Mouse (Mus musculus) frontal cortex, adult (tissue): ENCODE results near the gene Hnrnpf.
A peak's percentile ranks its signal among the peaks of the same experiment; 100 is the strongest.

ENCODE experiments used
- ATAC-seq: cut with Nextera tagmentation; 2 replicates; pipeline ENCODE4 v1.9.2; 2017; ENCODE audit warnings: mild to moderate bottlenecking, moderate library complexity, mixed read lengths; ENCODE audit not compliant: low TSS enrichment

Gene Hnrnpf

GRCm38 (mm10) chr6:117891369-117892160 lies 8.6 kb upstream of the Hnrnpf start:
- ATAC-seq = no peak

GRCm38 (mm10) chr6:117892386-117892785 lies 7.7 kb upstream of the Hnrnpf start:
- no peak for ATAC-seq

GRCm38 (mm10) chr6:117893435-117893834 lies 6.7 kb upstream of the Hnrnpf start:
- no peak for ATAC-seq

- no peak for ATAC-seq
Measured at GRCm38 (mm10) chr6:117897800-117898199, 2.3 kb upstream of the Hnrnpf start.

- ATAC-seq = no peak
Measured at GRCm38 (mm10) chr6:117901510-117902402, 1.6 kb downstream of the Hnrnpf start.

- no peak for ATAC-seq
Measured at GRCm38 (mm10) chr6:117902556-117902955, 2.4 kb downstream of the Hnrnpf start.

GRCm38 (mm10) chr6:117903836-117904235 lies 3.7 kb downstream of the Hnrnpf start:
- no peak for ATAC-seq

GRCm38 (mm10) chr6:117905260-117905930 lies 5.3 kb downstream of the Hnrnpf start:
- no peak for ATAC-seq

- ATAC-seq = peak; percentile 15
Measured at GRCm38 (mm10) chr6:117906015-117906531, 5.9 kb downstream of the Hnrnpf start.

GRCm38 (mm10) chr6:117906590-117907271 lies 6.6 kb downstream of the Hnrnpf start:
- peak; percentile 95 for ATAC-seq

GRCm38 (mm10) chr6:117907301-117907978 lies 7.3 kb downstream of the Hnrnpf start:
- peak; percentile 41 for ATAC-seq

GRCm38 (mm10) chr6:117907979-117908355 lies 7.8 kb downstream of the Hnrnpf start:
- ATAC-seq = no peak

GRCm38 (mm10) chr6:117908424-117908900 lies 8.3 kb downstream of the Hnrnpf start:
- ATAC-seq = no peak

- no peak for ATAC-seq
Measured at GRCm38 (mm10) chr6:117910120-117910661, 10.1 kb downstream of the Hnrnpf start.

- no peak for ATAC-seq
Measured at GRCm38 (mm10) chr6:117914541-117914940, 14.4 kb downstream of the Hnrnpf start.

- ATAC-seq = no peak
Measured at GRCm38 (mm10) chr6:117916205-117916736, 16.1 kb downstream of the Hnrnpf start.

GRCm38 (mm10) chr6:117916737-117917426 lies 16.8 kb downstream of the Hnrnpf start:
- ATAC-seq = peak; percentile 76

GRCm38 (mm10) chr6:117917576-117917975 lies 17.5 kb downstream of the Hnrnpf start:
- peak; percentile 63 for ATAC-seq

- no peak for ATAC-seq
Measured at GRCm38 (mm10) chr6:117918043-117918442, 17.9 kb downstream of the Hnrnpf start.
